ENCODE assay signal across 17 mouse cellular contexts in the genomic region with DNA sequence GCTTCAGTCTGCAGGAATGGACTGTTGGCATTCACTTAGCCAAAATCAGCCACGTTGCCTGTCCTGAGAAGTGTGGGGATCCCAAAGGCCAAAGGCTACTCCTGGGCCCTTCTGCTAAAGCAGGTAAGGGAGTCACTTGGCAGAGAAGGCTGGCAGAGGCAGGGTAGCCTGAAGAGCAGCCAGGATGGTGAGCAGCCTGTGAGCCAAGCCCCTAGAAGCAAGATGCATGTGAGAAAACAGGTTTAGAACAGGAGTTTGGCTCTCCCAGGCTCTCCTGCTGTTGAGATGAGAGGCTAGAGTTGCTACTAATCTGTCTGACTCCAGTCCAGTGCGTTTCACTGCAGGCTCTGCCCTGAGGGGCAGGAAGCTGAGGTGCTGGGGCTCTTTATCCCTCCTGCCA. TPM values are rescaled to one million over a fixed set of nuclear protein-coding genes. Genes with fewer than 3 reads are reported as not detected.
DNase-seq lines count a peak whose midpoint lies in the region; ATAC-seq lines count a peak whose summit lies in the region.
"Had no signal": no experiment of that assay in that cellular context is flagged by ENCODE, and none has a peak within 500 bp of the region (broad histone marks: within the 10 kb centered on the region; RNA-seq: fewer than 3 reads in every experiment).

No protein-coding gene starts in this region.

- H3K9ac ChIP-seq in hindbrain, embryonic 11.5 days (ENCODE audit: low read depth, low read length), result no peak overlapping the region
- H3K9ac ChIP-seq in hindbrain, embryonic 14.5 days, result no peak overlapping the region
- H3K9ac ChIP-seq in forebrain, embryonic 13.5 days, result no peak overlapping the region
- H3K9ac ChIP-seq: hindbrain, embryonic 15.5 days; liver, embryonic 15.5 days had no signal

- H3K36me3 ChIP-seq in hindbrain, embryonic 11.5 days (ENCODE audit: control insufficient read depth, insufficient read depth, low read length), result no peaks in the 10 kb centered on the region
- no peaks in the 10 kb centered on the region for H3K36me3 ChIP-seq in hindbrain, embryonic 14.5 days (replicated peaks; ENCODE audit: control insufficient read depth, insufficient read depth)
- no peaks in the 10 kb centered on the region for H3K36me3 ChIP-seq in forebrain, embryonic 13.5 days (ENCODE audit: poor library complexity, severe bottlenecking)
- H3K36me3 ChIP-seq in midbrain, embryonic 10.5 days, result no peaks in the 10 kb centered on the region
- H3K36me3 ChIP-seq in heart, embryonic 10.5 days, result no peaks in the 10 kb centered on the region
- H3K36me3 ChIP-seq: hindbrain, embryonic 15.5 days; liver, embryonic 15.5 days had no signal

- DNase-seq in hindbrain, embryonic 11.5 days (ENCODE audit: low spot score), result no peak
- DNase-seq in hindbrain, embryonic 14.5 days (ENCODE audit: low spot score), result no peak
- no peak for DNase-seq in midbrain, embryonic 10.5 days (ENCODE audit: low spot score)
- DNase-seq in retina, postnatal 1 day, result no peak
- no peak for DNase-seq in heart, embryonic 10.5 days (ENCODE audit: low spot score)
- DNase-seq: cerebellum, postnatal 36 days; thymus, adult 18-20 months had no signal

- no peak for ATAC-seq in hindbrain, embryonic 11.5 days (ENCODE audit: low FRiP score)
- ATAC-seq in hindbrain, embryonic 14.5 days (ENCODE audit: low FRiP score), result no peak
- ATAC-seq in forebrain, embryonic 13.5 days, result no peak
- ATAC-seq in megakaryocyte progenitor cell, adult 5-6 weeks (replicated peaks; ENCODE audit: poor library complexity), result no peak
- ATAC-seq: activated CD4-positive, CD25-positive, alpha-beta regulatory T cell, adult 4 months; lung, postnatal 0 days; Patski had no signal

- H3K27me3 ChIP-seq in hindbrain, embryonic 11.5 days (ENCODE audit: control insufficient read depth, insufficient read depth, low read length), result no peaks in the 10 kb centered on the region; the same call in 1 of the 2 replicates
- H3K27me3 ChIP-seq in hindbrain, embryonic 14.5 days (ENCODE audit: control insufficient read depth, insufficient read depth, low read length), result no peaks in the 10 kb centered on the region
- H3K27me3 ChIP-seq in forebrain, embryonic 13.5 days, result peaks cover 30% of the 10 kb centered on the region
- no peaks in the 10 kb centered on the region for H3K27me3 ChIP-seq in midbrain, embryonic 10.5 days (ENCODE audit: low read depth, poor library complexity, severe bottlenecking)
- H3K27me3 ChIP-seq in heart, embryonic 10.5 days (ENCODE audit: insufficient read depth, poor library complexity, severe bottlenecking), result no peaks in the 10 kb centered on the region; the same call in 1 of the 2 replicates
- H3K27me3 ChIP-seq: hindbrain, embryonic 15.5 days; liver, embryonic 15.5 days; Patski had no signal

- peaks cover 9% of the 10 kb centered on the region; the same call in 1 of the 2 replicates for H3K4me1 ChIP-seq in hindbrain, embryonic 11.5 days (replicated peaks; ENCODE audit: control insufficient read depth, insufficient read depth, low read length)
- peaks cover 14% of the 10 kb centered on the region for H3K4me1 ChIP-seq in hindbrain, embryonic 14.5 days (replicated peaks; ENCODE audit: control insufficient read depth, insufficient read depth, low read length)
- peaks cover 33% of the 10 kb centered on the region for H3K4me1 ChIP-seq in forebrain, embryonic 13.5 days
- H3K4me1 ChIP-seq in midbrain, embryonic 10.5 days, result peaks cover 39% of the 10 kb centered on the region
- peaks cover 11% of the 10 kb centered on the region; the same call in 1 of the 2 replicates for H3K4me1 ChIP-seq in heart, embryonic 10.5 days
- H3K4me1 ChIP-seq: liver, embryonic 15.5 days had no signal

- no peak overlapping the region for H3K4me2 ChIP-seq in hindbrain, embryonic 11.5 days (replicated peaks; ENCODE audit: low read depth, low read length)
- H3K4me2 ChIP-seq in hindbrain, embryonic 14.5 days (replicated peaks), result no peak overlapping the region
- H3K4me2 ChIP-seq in forebrain, embryonic 13.5 days, result no peak overlapping the region
- H3K4me2 ChIP-seq: hindbrain, embryonic 15.5 days; liver, embryonic 15.5 days had no signal

- no peak overlapping the region for H3K4me3 ChIP-seq in hindbrain, embryonic 11.5 days (ENCODE audit: low read depth, low read length)
- no peak overlapping the region for H3K4me3 ChIP-seq in hindbrain, embryonic 14.5 days (replicated peaks; ENCODE audit: low read length)
- H3K4me3 ChIP-seq in forebrain, embryonic 13.5 days, result no peak overlapping the region
- no peak overlapping the region for H3K4me3 ChIP-seq in midbrain, embryonic 10.5 days
- H3K4me3 ChIP-seq in heart, embryonic 10.5 days, result no peak overlapping the region
- H3K4me3 ChIP-seq: hindbrain, embryonic 15.5 days; liver, embryonic 15.5 days; myocyte had no signal

- peak overlapping the region; percentile 51; the same call in 1 of the 2 replicates for H3K27ac ChIP-seq in hindbrain, embryonic 11.5 days (ENCODE audit: low read depth, low read length)
- no peak overlapping the region for H3K27ac ChIP-seq in hindbrain, embryonic 14.5 days
- peak overlapping the region; percentile 72 for H3K27ac ChIP-seq in forebrain, embryonic 13.5 days
- peak overlapping the region; percentile 72 for H3K27ac ChIP-seq in midbrain, embryonic 10.5 days (replicated peaks)
- no peak overlapping the region for H3K27ac ChIP-seq in heart, embryonic 10.5 days
- H3K27ac ChIP-seq: hindbrain, embryonic 15.5 days; liver, embryonic 15.5 days had no signal

- H3K9me3 ChIP-seq in hindbrain, embryonic 11.5 days (ENCODE audit: control insufficient read depth, low read length), result no peaks in the 10 kb centered on the region
- no peaks in the 10 kb centered on the region for H3K9me3 ChIP-seq in hindbrain, embryonic 14.5 days (ENCODE audit: control insufficient read depth, low read length)
- no peaks in the 10 kb centered on the region for H3K9me3 ChIP-seq in forebrain, embryonic 13.5 days (replicated peaks)
- H3K9me3 ChIP-seq in midbrain, embryonic 10.5 days (replicated peaks), result no peaks in the 10 kb centered on the region
- no peaks in the 10 kb centered on the region for H3K9me3 ChIP-seq in heart, embryonic 10.5 days
- H3K9me3 ChIP-seq: hindbrain, embryonic 15.5 days; liver, embryonic 15.5 days had no signal

- WGBS in hindbrain, embryonic 11.5 days, result 47% methylated on average over 2 of the region's 2 CpGs
- 35% methylated on average over 2 of the region's 2 CpGs for WGBS in hindbrain, embryonic 14.5 days
- 18% methylated on average over 2 of the region's 2 CpGs for WGBS in forebrain, embryonic 13.5 days
- 30% methylated on average over 2 of the region's 2 CpGs for WGBS in midbrain, embryonic 10.5 days
- 54% methylated on average over 2 of the region's 2 CpGs for WGBS in heart, embryonic 10.5 days

RNA-seq across cellular contexts. Expression of gene Fgd5, which starts 25.0 kb away (rescaled TPM):
- 5.8 and 6.5 TPM in 2 replicates for polyA plus RNA-seq in hindbrain, embryonic 11.5 days (2014; fragmentation: Nextera tagmentation; extraction: Ambion mirVana)
- polyA plus RNA-seq in hindbrain, embryonic 14.5 days (2014; fragmentation: Nextera tagmentation; extraction: Ambion mirVana), result 14.5 and 16.8 TPM in 2 replicates
- polyA plus RNA-seq in forebrain, embryonic 13.5 days (2015; fragmentation: Nextera tagmentation; extraction: Ambion mirVana), result 5.2 and 6.0 TPM in 2 replicates
- 5.1 and 5.6 TPM in 2 replicates for polyA plus RNA-seq in midbrain, embryonic 10.5 days (2016; fragmentation: Nextera tagmentation; extraction: Ambion mirVana)
- polyA plus RNA-seq in heart, embryonic 10.5 days (2016; fragmentation: Nextera tagmentation; extraction: Ambion mirVana), result 12.9 and 15.7 TPM in 2 replicates
- total RNA-seq in megakaryocyte progenitor cell, adult 5-6 weeks (2015), result 0.24 and 0.32 TPM in 2 replicates
- 0.41 TPM in 1 of 2 replicates, not detected in the other for total RNA-seq in megakaryocyte progenitor cell, adult 5-6 weeks (2017)
- total RNA-seq: megakaryocyte, adult 5-6 weeks had no signal
- polyA plus RNA-seq: C2C12, myocyte had no signal

Comparison
In these comparisons a context has a peak if more than half of its experiments do, and no peak if none do; other contexts are left out.
1. H3K27ac ChIP-seq: peak in hindbrain, embryonic 11.5 days (single experiment), forebrain, embryonic 13.5 days (single experiment) and midbrain, embryonic 10.5 days (single experiment); none in hindbrain, embryonic 14.5 days (single experiment) and heart, embryonic 10.5 days (single experiment).